Mouse (Mus musculus) brain, adult 2 months (tissue): ENCODE data around the gene Slbp.

Experiments
- DNase-seq: peaks from one replicate; pipeline ENCODE4 v3.0.0; 2011; ENCODE audit warnings: low read depth, low spot score

Slbp gene

DNA sequence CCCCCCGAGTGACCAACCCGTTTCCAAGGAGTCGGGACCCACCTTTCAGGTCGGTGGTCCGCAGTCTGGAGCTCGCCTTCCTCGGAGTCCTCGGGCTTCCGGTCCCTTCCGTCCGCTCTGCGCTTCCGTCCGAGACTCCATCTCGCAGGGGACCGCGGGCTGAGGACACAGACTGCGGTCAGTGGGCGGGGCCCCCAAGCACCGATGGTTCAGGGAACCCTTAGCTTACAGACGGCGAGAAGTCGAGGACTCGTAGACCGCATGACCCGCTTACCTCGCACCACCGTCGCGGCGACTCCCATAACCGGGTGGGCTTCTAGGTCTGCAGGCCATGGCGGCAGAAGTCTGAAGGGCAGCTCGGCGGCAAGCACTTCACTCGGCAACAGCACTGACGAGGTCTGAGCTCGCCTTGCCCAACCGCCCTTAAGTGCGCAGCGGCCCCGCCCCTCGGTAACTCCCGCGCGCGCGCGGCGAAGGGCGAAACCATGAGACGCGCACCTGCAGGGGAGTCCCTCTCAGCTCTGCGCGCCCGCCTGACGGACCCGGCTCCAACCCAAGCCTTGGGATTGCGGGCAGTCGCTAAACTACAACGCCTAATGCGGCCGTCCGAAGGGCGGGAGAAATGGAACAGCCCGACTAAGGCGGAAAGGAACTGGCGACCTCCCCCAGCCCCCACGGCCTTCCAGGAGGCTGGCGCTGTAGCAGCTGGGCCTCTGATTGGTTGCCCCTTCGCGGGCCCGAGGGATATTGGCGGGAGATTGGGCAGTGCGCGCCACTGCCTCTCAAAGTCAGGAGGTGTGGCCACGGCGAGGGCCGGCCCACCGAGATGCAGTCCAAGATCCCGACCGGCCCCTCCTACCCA lies at the start of gene Slbp:
Gene Slbp (minus strand): TSS at position 654 of the 862 bp plus-strand sequence.
- peak; percentile 98 for DNase-seq

DNA sequence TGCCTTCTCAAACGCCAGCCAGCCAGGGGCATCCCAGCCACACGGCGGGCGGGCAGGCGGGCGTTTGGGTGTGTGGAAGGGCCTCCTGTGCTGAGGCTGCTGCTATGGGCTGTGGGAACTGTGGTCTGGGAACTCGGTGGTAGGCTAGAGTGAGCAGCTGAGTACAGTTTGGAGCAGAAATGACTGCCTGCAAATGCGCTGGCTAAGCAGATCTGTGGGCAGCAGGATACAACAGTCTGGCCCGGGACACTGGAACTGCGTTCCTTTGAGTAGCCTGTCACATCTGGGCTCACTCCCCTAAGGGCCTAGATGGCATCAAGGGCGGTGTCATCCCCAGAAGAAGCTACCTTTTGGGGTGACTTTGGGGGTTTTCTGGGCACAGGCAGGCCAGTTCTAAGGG lies 49.5 kb upstream of the Slbp start:
- no peak for DNase-seq

DNA sequence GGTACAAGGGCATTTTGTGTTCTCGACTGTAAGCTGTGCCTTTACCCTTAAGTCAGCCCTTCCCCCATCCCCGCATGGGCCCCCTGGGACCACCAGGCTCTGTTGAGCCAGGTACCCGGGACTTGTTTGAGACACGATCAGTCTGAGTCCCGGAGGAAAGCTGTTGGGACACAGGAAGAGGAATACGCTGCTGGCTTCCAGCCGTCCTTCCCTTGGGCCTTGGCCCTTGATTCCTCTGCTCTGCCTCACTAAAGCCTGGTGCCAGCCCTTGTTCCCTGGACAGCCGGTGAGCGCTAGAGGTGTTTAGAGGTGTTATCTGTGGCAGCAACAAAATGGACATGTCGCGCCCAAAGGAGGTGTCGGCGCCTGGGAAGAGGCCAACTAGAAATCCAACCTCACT lies 47.6 kb upstream of the Slbp start:
- no peak for DNase-seq

DNA sequence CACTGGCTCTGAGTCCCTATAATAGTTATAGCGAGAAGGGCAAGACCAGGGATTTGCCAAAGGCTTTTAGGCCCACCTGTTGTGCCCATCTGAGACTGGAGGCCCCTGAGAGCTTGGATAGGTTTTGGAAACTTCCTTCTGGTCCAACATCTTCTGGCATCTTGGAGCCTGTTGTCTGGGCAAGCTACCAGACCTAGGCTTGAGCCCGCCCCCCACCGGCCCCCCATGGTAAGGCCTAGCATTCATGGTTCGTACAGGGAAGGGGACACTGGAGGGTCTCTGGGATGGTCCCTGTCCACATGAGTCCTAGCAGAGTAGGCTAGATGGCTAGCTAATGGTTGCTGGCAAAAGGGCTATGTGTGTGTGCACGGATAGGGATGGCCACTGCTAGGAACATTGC lies 46.3 kb upstream of the Slbp start:
- DNase-seq = no peak

DNA sequence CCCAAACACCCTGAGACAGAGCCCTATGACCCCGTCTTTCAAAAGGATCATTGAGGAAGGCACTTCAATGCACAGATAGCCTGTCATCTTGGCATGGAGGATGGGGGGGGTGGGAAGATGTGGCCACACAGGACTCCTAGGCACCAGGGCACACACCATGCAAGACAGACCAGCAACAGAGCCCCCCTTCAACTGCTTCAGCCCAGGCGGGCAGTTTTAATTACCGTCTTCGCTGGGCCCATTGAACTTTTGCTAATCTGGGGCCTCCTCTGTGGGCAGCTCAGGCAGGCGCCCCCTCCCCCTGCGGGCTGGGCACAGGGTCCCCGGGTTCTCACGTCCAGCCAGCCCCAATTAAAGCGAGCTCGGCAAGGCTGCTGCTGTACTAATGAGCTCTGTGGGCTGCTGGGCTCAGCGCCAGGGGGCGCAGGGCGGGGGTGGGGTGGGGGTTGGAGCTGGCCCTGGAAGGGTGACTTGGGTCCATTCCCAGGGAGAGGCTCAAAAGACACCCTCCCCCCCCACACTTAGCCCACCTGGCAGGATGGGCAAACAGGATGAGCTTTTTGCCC lies 45.7 kb upstream of the Slbp start:
- DNase-seq = no peak

DNA sequence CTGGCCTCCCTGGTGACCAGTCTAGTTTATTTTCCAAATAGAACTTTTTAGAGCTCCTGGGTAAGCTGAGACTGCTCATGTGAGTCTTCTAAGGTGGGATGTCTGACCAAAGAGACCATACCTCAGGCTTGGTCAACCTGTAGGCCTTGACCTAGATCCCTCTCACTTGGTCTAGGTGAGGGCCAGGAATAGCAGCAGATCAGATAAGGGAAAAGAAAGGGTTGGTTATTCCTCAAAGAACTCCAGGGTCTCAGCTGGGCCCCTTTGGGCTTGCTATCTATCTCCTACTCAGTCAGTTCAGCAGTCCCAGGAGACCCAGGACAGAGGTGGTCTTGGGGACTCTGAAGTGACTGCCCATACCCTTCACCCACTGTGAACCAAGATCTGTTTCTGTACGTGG lies 45.2 kb upstream of the Slbp start:
- DNase-seq = no peak

DNA sequence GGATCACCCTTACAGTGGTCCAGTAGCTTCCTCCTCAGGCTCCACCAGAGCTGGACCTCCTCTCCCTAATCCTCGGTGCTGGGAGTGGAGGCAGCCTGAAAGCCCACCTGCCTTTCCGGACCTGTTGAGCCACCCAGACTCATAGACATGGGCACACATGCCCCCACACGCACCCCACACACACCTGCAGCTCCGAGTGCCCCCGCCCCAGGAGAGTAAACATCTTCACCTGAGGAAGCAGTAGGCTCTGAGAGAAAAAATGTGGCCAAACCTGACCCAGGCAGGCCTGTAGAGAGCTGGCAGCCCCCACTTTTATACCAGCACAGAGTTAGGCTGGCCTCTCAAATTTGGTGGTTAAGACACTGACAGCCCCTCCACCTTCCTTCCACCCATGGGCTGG lies 44.1 kb upstream of the Slbp start:
- DNase-seq = no peak

DNA sequence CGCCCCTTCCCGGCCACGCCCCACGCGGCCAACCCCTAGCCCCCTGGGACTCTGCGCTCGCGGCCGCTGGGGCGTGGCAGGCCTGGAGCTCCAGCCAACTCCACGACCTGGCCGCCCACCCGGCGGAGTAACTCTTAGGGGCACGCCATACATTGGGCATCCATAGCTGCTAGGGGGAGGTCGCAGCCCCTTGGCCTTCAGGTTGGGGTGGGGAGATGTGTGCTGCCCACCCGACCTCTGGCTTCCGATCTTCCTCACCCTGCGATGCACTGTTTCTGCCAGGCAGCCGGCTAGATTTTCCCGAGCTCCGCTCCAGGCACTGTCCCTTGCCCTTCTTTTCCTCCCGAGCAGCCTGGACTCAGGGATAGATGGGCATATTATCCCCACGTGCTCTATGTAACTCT lies 43.3 kb upstream of the Slbp start:
- DNase-seq = no peak

DNA sequence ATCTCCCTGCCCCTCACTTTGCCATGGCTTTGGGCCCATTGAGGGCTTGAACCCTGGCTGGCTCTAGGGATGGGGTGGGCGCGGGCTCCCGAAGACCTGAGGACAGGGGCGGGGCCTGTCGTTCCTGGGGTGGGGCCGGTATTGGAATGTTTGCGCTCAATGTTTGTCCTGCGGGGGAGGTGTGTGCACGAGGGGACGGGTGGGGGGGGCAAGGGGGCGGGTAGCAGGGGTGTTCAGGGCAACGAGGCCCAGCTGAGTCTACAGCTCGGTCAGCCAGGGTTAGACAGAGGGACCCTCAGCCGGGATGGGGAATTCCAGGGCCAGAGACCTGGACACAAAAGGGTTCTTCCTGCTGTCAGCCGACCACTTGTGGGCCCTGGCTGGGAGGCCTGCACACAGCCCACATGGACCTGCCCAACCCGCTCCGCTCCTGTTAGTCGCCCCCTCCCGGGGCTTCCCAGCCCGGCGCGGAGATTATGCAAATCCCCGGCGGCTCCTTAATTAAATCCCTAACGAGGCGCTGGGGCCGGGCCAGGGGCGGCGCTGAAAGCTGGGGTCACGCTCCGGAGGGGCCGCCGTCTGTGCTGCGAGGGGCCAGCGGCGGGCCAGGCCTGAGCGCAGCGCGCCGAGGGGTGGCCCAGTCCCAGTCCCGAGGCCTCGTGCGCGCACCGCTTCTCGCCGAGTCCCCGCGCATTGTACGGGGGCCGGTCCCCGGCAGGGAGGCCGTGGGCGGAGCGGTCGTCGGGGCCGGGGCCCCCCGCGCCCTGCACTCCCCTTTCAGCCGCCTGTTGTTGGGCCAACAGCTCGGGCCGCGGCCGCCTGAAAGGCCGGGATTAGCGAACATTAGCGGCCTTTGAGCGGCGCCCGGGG lies 42.7 kb upstream of the Slbp start:
- no peak for DNase-seq

DNA sequence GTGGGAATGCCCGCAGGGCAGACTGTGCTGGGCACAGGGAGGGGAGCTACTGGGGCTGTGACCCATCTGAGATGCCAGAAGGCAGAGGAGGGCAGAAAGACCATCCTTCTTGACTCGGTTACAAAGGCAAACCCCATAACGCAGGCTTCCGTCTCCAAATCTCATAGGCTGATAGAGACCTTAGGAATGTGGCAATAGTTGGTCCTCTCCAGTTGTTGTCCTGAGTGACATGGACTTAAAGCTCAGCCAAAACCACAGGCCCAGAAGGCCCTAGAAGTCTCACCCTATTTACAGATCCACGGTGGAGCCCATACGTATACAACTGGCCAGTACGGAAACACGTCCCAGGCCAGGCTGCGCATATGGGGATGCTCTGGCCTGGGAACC lies 42.1 kb upstream of the Slbp start:
- no peak for DNase-seq

DNA sequence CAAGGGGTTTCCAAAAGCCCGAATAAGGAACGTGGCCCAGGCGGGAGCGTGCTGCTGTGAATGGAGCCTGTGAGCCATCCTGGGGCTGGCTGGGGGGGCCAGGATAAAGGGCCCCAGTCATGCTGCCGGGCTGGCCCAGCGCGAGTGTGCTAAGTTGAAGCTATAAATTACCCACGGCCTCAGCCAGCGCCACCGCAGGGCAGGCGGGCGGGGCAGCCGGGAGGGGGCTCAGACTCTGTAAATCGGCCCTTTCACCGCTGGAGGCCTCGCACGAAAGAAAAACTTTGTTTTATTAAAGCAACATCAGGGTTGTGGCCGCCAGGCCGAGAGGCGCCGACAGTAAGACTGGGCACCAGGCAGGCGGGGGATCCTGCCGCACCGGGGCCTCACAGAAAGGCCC lies 40.0 kb upstream of the Slbp start:
- DNase-seq = no peak

DNA sequence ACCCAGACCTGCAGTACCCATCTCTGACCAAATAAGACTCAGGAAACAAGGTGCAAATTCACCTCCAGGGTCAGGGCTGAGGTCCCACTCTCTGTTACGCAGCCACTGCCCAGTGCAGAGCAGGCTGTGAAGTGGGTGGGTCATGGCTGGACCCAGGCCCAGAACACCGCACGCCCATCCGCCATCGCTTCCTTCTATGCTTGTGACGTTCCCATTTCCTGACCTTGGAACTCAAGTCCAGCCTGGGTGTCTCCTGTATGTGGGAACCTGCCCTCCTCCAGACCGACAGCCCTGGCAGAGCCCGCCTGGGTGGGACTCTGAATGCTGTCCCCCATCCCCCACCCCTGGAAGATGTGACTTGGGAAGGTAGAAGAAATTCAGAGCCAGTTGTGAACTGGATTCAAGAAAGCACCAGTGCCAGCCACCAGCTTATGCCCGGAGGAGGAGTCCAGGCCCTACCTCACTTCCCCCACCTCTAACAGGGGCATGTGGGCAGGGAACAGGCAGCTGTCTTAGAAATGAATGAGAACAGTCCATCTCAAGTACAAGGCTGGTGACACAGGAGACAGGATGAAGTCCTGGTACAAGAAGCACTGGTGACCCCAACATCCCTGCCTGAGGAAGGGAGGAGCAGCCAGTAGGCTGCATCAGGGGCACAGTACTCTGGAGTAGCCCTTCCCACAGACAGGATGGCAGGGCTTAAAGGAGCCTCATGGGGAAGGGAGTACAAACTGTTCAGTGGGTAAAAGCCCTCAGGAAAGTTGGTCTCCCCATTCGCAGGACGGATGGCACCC lies 37.7 kb upstream of the Slbp start:
- DNase-seq = no peak

DNA sequence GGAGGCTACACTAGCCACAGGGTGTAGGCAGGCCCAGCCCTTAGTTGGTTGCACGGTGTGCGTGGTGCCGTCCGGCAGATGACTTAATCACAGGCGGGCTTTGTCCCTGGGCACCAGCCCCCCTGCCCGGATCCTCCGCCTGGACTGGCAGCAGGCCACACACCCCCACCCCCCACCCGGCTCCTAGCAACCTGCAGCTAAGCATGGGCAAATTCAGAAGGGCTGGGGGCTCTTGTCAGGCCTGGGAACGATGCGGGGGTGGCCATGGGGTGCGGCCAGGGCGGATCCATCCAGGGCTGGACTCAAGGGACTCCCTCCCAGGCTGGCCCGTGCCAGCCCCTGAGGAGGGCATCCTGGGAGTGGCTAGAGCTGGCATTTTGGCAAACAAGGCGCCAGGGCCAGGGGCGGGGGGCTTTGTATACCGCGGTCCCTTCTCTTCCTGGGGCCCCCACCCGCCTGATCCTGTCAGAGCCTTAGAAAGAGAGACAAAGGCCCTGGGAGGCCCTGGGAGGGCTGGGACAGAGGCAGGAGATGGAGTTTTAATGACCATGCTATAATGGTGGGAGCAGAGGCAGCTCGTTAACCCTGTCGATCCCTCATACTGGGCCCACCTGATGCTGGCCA lies 37.0 kb upstream of the Slbp start:
- DNase-seq = no peak

DNA sequence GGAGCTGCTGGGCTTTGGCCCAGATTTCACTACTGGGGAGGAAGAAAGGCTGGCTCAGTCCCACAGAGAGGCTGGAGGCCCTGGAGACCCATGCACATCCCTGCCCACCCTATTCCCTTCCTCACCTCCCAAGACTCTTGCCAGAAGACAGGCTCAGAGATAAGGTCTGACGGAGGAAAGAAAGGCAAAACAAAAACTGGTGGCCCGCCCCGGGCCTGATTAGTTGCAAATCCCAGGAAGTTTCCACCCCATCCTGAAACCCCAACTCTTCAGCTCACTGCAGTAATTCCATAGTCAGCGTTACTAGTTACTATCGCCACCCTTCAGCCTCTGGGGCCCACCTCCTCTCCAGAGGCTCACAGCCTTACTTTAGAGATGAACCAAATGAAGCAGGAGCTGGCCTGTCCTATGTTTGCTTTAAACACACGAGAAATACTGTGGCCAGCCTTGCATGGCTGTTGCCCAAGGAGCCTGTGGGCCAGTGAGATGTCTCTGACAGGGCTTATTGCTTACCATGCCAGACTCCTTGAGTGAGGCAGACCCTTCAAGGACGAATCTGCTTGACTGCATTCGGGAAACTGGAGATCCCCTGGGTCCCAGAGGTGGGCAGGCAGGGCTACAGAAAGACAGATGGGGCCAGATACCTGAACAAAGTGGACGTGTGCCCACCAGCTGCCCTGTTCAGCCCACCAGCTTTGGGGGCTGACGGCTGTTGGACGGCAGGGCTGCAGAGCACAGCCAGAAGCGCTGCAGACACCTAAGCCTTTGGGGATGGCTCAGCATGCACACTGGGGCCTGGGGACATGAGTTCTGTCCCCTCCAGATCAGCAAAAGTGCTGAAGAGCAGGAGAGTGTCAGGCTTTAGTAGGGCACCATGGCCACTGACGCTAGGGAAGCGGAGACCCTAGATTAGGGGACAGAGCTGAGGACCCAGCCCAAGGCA lies 36.2 kb upstream of the Slbp start:
- no peak for DNase-seq

DNA sequence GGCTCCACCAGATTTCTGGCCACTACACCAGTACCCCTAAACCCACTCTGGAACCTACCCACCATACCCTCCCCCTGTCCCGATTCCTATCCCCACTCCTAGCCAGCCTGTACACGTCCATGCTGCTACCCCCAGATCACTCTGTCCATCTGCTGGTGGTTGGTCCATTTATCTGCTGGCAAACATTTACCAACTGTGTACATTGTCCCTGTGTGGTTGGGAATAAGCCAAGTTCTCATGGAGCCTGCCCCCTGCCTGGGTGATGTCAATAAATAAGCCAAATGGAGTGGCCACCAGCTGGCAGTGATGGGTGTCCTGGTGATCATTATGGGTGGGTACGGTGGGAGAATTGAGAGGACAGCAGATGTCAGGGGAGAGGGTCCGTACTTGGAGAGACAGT lies 34.8 kb upstream of the Slbp start:
- no peak for DNase-seq

DNA sequence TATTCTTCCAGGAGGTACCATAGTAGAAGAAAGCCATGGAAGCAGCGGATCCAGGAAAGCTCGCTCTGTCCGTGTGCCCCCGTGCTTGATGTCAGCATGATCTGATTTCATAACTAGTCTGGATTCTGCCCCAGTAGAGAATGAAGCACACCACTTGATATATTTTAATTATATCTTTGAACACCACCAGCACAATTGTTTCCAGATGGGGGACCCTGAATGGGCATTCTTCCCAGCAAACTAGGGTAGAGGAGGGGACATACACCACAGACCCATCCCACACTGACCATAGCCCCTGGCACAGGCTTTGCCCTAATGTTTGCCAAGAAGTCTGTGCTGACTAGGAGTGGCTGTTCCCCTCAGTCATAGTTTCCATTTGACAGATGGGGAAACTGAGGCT lies 32.6 kb upstream of the Slbp start:
- no peak for DNase-seq

DNA sequence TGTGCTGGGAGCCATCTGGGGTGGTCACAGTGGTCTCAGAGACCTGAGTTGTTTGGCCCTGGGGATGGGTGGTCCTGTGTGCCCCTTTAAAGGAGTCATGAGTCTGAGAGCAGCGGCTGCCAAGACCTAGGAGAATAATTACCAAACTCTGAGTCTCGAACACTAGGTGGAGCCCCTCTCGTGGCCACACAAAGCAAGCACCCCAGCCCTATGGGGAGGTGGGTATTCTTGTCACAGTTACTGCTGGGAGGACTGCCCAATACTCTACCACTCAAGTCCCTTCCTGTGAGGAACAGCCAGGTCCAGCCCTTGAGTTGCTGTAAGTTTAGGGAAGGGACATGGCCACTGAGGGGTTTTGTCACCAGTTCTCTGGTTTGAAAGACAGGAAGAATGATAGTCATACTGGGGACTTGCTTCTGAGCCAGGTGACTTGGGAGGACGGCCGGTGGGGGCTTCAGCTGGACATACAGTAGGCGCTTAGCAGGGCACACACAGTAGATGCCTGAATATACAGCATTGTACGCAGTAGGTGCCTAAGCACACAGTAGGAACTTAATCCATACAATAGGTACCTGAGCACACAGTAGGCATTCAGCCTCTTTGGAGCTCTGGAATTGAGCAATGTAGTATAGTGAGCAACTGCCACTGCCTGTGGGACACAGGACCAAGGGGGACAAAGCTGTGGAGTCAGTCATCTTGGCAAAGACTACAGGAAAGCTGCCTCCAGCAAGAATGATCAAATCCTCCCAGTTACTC lies 31.7 kb upstream of the Slbp start:
- DNase-seq = peak; percentile 41

DNA sequence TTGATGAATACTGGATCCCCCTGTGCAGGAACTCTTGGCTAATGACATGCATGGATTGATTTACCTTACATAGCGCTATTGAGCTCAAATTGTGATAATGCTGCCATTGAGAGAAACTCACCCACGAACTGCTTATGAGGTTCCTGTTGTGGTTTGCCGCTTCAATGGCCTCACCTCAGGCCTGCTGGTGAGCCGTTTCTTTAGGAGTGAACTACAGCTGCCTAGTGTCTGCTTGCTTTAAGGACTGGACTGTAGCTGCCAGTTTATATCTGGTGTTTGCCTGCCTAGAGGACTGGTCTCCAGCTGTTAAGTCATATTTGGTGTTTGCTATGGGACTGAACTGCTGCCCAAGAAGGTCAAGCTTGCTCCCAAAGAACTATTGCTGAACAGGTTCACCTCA lies 30.6 kb upstream of the Slbp start:
- DNase-seq = no peak

DNA sequence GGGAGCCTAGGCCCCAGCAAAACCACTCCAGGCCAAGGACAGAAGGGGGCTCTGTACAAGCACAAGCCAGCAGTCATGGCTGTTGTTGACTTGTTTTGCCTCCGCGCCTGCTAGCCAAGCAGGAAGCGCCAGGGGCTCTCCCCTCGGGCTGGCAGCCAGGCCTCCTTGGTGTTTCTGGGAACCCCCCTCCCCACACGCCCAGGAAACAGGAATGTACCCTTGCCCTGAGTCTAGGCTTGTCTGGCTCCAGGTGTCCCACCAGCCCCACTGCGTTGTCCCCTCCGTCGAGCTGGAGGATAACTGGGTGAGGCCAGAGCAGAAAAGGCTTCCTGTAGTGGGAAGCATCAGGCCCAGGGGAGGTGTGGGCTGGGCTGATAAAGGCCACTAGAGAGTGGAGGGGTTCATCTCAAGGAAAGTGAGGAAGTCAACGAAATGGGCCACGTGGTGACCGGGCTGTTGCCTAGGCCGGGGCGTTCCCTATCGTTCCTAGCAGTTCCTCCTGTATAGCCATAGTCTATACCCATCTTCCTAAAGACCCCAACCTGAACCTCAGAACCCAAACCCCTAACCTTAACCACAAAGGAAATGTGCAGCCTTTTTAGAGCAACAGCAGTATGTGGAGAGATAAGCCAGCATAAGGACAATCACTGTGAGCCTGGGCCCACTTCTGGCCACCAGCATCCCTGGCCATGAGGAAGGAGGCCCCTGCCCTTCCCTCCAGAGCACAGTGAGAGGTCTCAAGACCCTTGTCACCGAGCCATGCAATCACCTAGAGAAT lies 29.4 kb upstream of the Slbp start:
- no peak for DNase-seq
